Mouse (Mus musculus) small intestine, adult 2 months (tissue): ENCODE measurements around the gene Dsn1.

ENCODE experiments used
- CTCF ChIP-seq: fragments of 200-500 bp; IDR thresholded peaks from 2 replicates; pipeline ENCODE4 v1.5.1; 2012; ENCODE audit warnings: low read depth, mild to moderate bottlenecking, control low read depth, inconsistent platforms, low read length, moderate library complexity, mixed read lengths; ENCODE audit not compliant: insufficient replicate concordance, insufficient read length; ENCODE audit errors: extremely low read depth
- POLR2A ChIP-seq: fragments of 200-500 bp; IDR thresholded peaks from 2 replicates; pipeline ENCODE4 v1.6.1; 2012; ENCODE audit warnings: low read depth, mild to moderate bottlenecking, control low read depth, inconsistent platforms, low read length, moderate library complexity

- TF ChIP-seq CTCF: peak; percentile 46; the same call in 1 of the 2 replicates
- TF ChIP-seq POLR2A: no peak
These were observed 46.8 kb upstream of the Dsn1 start for GRCm38 (mm10) chr2:157053787-157054186.
